ENCODE assay signal across 13 mouse cellular contexts in the genomic region with DNA sequence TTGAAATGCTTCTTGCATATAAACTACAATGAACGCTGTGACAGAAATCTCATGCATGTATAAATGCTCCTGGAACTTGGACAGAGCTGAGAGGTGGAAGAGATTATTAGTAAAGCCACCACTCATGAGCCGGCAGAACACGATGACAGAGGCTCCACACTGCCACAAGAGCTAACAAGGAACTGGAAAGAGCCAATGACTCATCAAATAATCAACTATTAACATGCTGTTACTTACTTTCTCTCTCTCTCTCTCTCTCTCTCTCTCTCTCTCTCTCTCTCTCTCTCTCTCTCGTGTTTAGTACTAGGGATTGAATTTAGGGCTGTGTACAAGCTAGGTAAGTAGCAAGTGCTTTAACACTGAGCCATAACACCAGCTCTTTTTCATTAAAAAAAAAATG.
"Had no signal": no experiment of that assay in that cellular context is flagged by ENCODE, and none has a peak within 500 bp of the region (broad histone marks: within the 10 kb centered on the region; RNA-seq: fewer than 3 reads in every experiment).

No protein-coding gene starts in this region.

- H3K9ac ChIP-seq: kidney, embryonic 15.5 days; limb, embryonic 15.5 days; liver, embryonic 12.5 days; lung, embryonic 14.5 days; midbrain, embryonic 15.5 days; neural tube, embryonic 13.5 days had no signal

- H3K4me3 ChIP-seq: kidney, embryonic 15.5 days; left cerebral cortex, adult 2 months; limb, embryonic 15.5 days; liver, embryonic 12.5 days; midbrain, embryonic 15.5 days; neural tube, embryonic 13.5 days had no signal

- H3K9me3 ChIP-seq: kidney, embryonic 15.5 days; limb, embryonic 15.5 days; liver, embryonic 12.5 days; midbrain, embryonic 15.5 days; neural tube, embryonic 13.5 days had no signal

- H3K27ac ChIP-seq: kidney, embryonic 15.5 days; left cerebral cortex, adult 2 months; limb, embryonic 15.5 days; liver, embryonic 12.5 days; midbrain, embryonic 15.5 days; neural tube, embryonic 13.5 days had no signal

- H3K36me3 ChIP-seq: kidney, embryonic 15.5 days; limb, embryonic 15.5 days; liver, embryonic 12.5 days; midbrain, embryonic 15.5 days; neural tube, embryonic 13.5 days had no signal

- H3K4me1 ChIP-seq: liver, embryonic 12.5 days; midbrain, embryonic 15.5 days; neural tube, embryonic 13.5 days had no signal

- ATAC-seq: liver, embryonic 12.5 days; midbrain, embryonic 15.5 days had no signal

- DNase-seq: kidney, adult 2 months; kidney, postnatal 14 days; lung, embryonic 14.5 days; lung, postnatal 10 days; retina, postnatal 1 day; thymus, adult 2 months; thymus, postnatal 25 days had no signal

- H3K27me3 ChIP-seq: kidney, embryonic 15.5 days; limb, embryonic 15.5 days; liver, embryonic 12.5 days; midbrain, embryonic 15.5 days; neural tube, embryonic 13.5 days had no signal
